Mouse (Mus musculus) left cerebral cortex, adult 8-10 months (tissue): ENCODE results near the gene Pla2g4d. TPM values are rescaled to one million over a fixed set of nuclear protein-coding genes. Genes with fewer than 3 reads are reported as not detected.
A peak's percentile ranks its signal among the peaks of the same experiment; 100 is the strongest.
"Not testable (repeated sequence)": the region's sequence is repeated elsewhere in the genome, so short reads cannot be mapped to it uniquely, and the experiment has no call there.

Experiments used
- DNase-seq, 2 experiments: peaks; one replicate each; pipeline ENCODE4 v3.0.0; 2022; ENCODE audit warnings: low spot score in 2 of 2
- total RNA-seq, 4 experiments: library from RNA; stranded (reverse); gene quantifications; 2 replicates each; pipeline ENCODE4 v1.2.4; 2022

The Pla2g4d gene
- total RNA-seq, 4 experiments from 2014 or later: not detected

- no peak for DNase-seq
These were observed 26.1 kb downstream of the Pla2g4d start for GRCm38 (mm10) chr2:120262876-120263275.

- no peak for DNase-seq
These were observed 27.7 kb downstream of the Pla2g4d start for GRCm38 (mm10) chr2:120261346-120261745.

- no peak for DNase-seq
These were observed 32.7 kb downstream of the Pla2g4d start for GRCm38 (mm10) chr2:120256259-120256658.

GRCm38 (mm10) chr2:120252644-120253043 lies 36.4 kb downstream of the Pla2g4d start:
- DNase-seq: no peak

- DNase-seq: no peak
These were observed 43.5 kb downstream of the Pla2g4d start for GRCm38 (mm10) chr2:120245421-120246016.

- DNase-seq: peak in 1 of 2 experiments; percentile 39
These were observed 44.1 kb downstream of the Pla2g4d start, which contains the start of gene Pla2g4e for GRCm38 (mm10) chr2:120244679-120245420. Gene Pla2g4e, minus strand, starts transcription at chr2:120245335.

- DNase-seq: no peak
These were observed 45.0 kb downstream of the Pla2g4d start for GRCm38 (mm10) chr2:120243995-120244394.

GRCm38 (mm10) chr2:120242791-120243467 lies 46.1 kb downstream of the Pla2g4d start:
- no peak for DNase-seq

GRCm38 (mm10) chr2:120238733-120239132 lies 50.3 kb downstream of the Pla2g4d start:
- not testable (repeated sequence) for DNase-seq

- DNase-seq: no peak
These were observed 51.2 kb downstream of the Pla2g4d start for GRCm38 (mm10) chr2:120237784-120238183.

- DNase-seq: no peak
These were observed 52.9 kb downstream of the Pla2g4d start for GRCm38 (mm10) chr2:120235947-120236640.

GRCm38 (mm10) chr2:120235381-120235780 lies 53.6 kb downstream of the Pla2g4d start:
- no peak for DNase-seq

- no peak for DNase-seq
These were observed 57.4 kb downstream of the Pla2g4d start for GRCm38 (mm10) chr2:120231642-120232041.

Other genes with a start within 250 kb of the Pla2g4d start
- gene Ehd4, start 134.6 kb downstream of the Pla2g4d start, total RNA-seq: 10 to 100 TPM; 13.5 to 20.3 (median 16.0) TPM
- 10 to 100 TPM; 21.3 to 26.6 (median 22.6) TPM for gene Pla2g4e, start 43.9 kb downstream of the Pla2g4d start, total RNA-seq
- gene Pla2g4f, start 25.0 kb upstream of the Pla2g4d start, total RNA-seq: not detected
- gene Vps39, start 63.9 kb upstream of the Pla2g4d start, total RNA-seq: 10 to 100 TPM; 64.7 to 71.1 (median 69.0) TPM
- gene Ganc, start 114.7 kb upstream of the Pla2g4d start, total RNA-seq: 10 to 100 TPM; 14.2 to 18.3 (median 16.2) TPM
- 10 to 100 TPM; 36.3 to 37.0 (median 36.4) TPM for gene Tmem87a, start 114.9 kb upstream of the Pla2g4d start, total RNA-seq
- 10 to 100 TPM in 1 of 4 experiments, 1 to 10 TPM in 3; 3.5 to 12.5 (median 5.0) TPM for gene Capn3, start 166.8 kb upstream of the Pla2g4d start, total RNA-seq